Mouse (Mus musculus) C2C12 (cell line): ENCODE measurements around the gene Pde6b.

Source experiments
- CTCF ChIP-seq: IDR thresholded peaks from one replicate; pipeline ENCODE4 v1.5.1; 2011; ENCODE audit not compliant: control insufficient read depth, insufficient read depth, insufficient read length
- MYOD1 ChIP-seq: IDR thresholded peaks from one replicate; pipeline ENCODE4 v1.6.1; 2011; ENCODE audit warnings: low read depth; ENCODE audit not compliant: control insufficient read depth, insufficient read length

DNA sequence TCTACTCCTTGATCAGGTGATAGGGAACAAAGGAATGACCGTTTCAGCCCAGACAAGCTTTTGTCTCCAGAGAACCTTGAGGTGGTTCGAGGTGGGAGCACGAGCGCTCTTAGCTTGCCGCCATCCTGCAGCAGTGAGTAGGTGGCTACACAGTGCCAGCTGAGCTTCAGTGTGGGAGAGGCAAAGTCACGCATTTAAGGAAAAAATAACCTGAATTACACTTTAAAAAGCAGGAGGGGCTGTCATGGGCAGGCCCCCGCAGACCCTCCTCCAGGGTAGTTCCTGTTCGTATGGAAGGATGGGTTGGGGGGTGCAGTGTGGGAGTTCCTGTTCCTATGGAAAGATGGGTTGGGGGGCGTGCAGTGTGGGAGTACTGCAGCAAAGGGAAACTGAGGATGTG lies 28.7 kb upstream of the Pde6b start:
- TF ChIP-seq CTCF = no peak
- TF ChIP-seq MYOD1 = no peak
